Mouse (Mus musculus): ENCODE measurements around the gene Nhlrc4.

DNA sequence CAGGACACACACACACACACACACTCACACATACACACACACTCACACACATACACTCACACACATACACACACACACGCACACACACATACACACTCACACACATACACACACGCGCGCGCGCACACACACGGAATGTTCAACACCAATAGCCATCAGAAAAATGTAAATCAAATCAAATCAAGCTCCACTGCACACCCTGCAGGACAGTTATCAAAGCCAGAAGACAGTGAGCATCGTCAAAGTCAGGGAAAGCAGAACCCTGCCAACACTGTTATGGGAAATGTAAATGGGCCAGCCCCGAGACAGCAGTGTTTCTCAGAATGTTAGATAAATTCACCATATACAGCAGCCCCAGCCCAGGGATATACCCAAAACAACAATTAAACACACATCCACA lies 25.7 kb upstream of the Nhlrc4 start:
- TF ChIP-seq CTCF (IDR thresholded peaks at IDR 0.05) (peak; percentile 44), EP300 (IDR thresholded peaks at IDR 0.05) (no peak)
